Mouse (Mus musculus): ENCODE measurements around the gene Pramel1.
"Not testable (repeated sequence)": the region's sequence is repeated elsewhere in the genome, so short reads cannot be mapped to it uniquely, and the experiment has no call there.

Gene Pramel1

DNA sequence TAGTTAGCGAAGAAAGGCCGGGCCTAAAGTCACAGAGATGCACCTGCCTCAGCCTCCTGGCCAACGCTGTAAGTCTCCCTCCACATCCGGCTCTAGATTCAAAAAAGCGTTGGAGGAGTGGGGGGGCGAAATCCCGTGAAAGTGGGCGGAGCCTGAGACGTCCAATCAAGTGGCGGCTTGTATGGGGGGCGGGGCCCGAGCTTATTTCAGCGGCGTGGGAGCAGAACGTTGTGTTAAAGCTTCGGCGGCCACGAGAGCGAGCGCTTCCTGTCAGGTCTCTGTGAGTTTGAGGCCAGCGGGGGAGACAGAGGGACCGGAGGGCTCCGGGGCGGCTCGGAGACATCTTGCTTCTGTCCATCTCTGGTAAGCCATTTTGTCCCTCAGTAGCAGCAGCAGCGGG lies at the start of gene Pramel1:
TSS of gene Pramel1 (plus strand) at position 248 of the 400 bp plus-strand sequence.
- no peak for DNase-seq (ENCODE audit: inconsistent age in 2 of 2, low spot score in 1 of 2)

DNA sequence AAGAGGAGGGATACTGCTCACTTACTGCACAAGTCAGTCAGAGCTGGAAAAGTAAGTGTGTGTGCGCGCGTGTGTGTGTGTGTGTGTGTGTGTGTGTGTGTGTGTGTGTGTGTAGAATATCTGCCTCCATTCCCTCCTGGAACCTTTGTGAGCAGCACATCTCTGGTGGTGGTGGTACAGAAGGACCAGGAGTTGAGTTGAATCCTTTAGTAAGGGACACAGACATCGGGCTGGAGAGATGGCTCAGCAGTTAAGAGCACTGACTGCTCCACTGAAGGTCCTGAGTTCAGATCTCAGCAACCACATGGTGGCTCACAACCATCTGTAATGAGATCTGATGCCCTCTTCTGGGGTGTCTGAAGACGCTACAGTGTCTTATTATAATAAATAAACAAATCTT lies 48.7 kb upstream of the Pramel1 start:
- not testable (repeated sequence) for DNase-seq (ENCODE audit: inconsistent age in 2 of 2, low spot score in 1 of 2)

DNA sequence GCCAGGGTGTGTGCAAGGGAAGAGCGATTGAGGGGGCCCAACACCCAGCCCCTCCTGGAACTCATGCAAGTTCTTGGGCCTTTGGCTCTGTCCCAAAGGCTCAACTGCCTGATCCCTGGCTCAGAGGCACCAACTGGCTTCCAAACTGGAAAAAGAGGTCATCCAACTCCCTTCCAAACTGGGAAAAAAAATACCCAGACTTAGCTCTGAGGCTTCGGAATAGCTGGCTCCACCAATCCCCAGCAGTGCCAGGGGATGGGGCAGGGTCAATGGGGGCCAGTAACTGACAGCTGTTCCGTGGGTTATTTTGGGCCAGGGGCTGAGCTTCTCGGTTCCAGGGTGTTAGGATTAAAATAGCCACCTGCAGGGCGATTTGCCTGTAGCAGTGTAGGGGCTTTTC lies 45.5 kb upstream of the Pramel1 start:
- no peak for DNase-seq (ENCODE audit: inconsistent age in 2 of 2, low spot score in 1 of 2)

DNA sequence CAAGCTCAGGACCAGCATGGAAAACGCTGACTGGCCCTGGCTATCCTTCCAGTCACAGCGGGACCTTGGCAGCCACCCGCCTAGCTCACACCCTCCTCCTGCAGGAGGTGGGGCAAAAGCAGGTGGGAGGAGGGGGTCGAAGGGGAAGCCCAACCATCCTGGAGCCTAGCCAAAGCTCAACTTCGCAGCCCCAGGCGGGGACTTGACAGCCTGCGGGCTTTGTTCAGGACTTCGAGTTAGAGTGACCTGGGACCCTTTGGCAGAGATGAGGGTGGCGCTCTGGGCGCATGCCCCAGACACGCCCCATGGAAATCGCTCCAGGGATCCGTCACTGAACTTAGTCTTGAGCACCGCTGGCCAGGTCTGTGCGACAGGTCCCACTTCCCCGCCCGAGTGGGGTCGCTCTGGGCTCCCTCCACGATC lies 44.7 kb upstream of the Pramel1 start, which contains the start of gene Lrrc38:
TSS of gene Lrrc38 (plus strand) at position 274 of the 423 bp plus-strand sequence.
- DNase-seq (ENCODE audit: inconsistent age in 2 of 2, low spot score in 1 of 2): peak; percentile 26 to 79

DNA sequence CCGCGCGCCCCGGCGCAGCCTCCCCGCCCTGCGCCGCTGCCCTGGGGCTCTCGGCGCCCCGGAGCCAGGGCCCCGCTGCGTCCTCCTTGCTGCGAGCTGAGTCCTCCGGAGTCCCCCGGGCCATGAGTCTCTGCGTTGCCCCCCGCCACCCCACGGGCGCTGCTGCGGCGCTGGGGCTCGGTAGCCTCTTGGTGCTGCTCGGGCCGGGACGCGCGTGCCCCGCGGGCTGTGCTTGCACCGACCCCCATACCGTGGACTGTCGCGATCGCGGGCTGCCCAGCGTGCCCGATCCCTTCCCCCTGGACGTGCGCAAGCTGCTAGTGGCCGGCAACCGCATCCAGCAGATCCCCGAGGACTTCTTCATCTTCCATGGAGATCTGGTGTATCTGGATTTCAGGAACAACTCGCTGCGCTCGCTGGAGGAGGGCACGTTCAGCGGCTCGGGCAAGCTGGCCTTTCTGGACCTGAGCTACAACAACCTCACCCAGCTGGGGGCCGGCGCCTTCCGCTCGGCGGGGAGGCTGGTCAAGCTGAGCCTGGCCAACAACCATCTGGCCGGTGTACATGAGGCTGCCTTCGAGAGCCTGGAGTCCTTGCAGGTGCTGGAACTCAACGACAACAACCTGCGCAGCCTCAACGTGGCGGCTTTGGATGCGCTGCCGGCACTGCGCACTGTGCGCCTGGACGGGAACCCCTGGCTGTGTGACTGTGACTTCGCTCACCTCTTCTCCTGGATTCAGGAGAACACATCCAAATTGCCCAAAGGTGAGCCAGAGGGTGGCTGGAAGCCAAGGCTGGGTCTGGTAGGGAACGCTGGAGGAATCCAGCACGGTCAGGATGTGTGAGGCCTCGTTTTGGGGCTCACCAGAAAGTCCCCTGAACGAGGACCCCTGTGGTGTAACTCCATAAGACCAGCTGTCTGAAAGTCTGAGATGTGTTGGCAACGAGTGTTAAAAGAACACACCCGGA lies 43.9 kb upstream of the Pramel1 start:
- peak in 1 of 2 experiments; percentile 59 for DNase-seq (ENCODE audit: inconsistent age in 2 of 2, low spot score in 1 of 2)

DNA sequence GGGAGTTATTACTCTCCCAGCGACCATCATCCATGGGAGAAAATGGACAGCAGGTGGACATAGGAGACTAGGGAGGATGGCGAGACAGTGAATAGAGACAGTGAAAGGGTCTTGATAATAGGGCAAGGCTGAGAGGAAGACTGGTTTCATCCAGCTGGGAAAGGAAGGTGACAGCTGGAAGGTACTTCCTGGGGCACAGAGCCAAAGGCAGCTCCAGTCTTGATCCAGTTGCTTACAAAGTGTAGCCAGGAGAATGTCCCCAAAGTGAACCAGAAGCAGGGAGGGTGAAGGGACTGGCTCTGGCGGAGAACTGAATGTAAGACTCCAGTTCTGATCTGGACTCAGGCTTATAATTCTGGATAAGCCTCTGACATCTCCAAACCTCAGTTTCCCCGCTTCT lies 41.9 kb upstream of the Pramel1 start:
- no peak for DNase-seq (ENCODE audit: inconsistent age in 2 of 2, low spot score in 1 of 2)

DNA sequence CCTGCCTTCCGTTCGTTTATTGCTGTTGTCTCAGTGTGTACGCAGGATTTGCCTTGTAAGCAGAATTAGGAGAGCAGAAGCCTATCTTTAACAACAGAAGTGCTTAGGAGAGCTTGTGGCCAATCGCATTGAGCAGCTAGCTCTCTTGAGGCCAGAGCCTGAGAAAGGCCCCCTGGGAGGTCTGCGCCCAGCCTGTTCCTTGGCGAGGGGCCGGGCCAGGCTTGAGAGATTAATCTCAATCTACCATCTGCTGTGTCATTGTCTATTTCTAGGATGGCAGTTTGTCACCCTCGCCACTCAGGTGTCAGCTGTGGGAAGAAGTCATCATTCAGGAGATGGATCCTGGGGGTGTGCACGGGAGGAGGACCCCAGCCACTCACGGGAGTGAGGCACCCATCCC lies 32.7 kb upstream of the Pramel1 start:
- no peak for DNase-seq (ENCODE audit: inconsistent age in 2 of 2, low spot score in 1 of 2)

DNA sequence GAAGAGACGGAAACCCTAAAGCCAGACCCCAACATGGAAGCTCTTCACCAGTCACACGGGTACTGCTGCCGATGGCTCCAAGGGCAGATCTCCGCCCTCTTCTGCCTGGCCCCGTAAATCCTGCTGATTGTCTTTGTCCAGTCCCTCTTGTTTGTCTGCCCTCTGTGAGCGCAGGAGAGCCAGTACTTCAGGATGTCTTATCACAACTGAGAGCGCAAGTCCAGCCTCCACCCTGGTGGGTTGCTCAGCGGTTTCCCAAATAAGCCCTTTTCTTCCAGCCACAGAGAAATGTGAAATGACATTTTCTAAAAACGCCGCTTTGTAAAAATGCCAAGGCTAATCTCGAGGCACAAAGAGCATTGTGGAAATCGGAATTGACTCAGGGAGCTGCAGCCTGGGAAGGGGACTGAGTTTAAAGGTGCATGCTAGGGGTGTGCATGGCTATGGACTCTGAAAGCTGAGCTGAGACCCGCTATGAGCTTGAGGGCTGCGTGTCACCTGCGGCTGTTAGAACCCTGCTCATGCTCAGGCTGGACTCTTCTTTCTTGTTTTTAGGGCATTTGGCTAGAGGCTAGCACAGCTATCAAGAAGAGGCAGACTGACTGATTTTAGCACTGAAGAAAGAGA lies 27.7 kb upstream of the Pramel1 start:
- DNase-seq (ENCODE audit: inconsistent age in 2 of 2, low spot score in 1 of 2): peak; percentile 37 to 82

DNA sequence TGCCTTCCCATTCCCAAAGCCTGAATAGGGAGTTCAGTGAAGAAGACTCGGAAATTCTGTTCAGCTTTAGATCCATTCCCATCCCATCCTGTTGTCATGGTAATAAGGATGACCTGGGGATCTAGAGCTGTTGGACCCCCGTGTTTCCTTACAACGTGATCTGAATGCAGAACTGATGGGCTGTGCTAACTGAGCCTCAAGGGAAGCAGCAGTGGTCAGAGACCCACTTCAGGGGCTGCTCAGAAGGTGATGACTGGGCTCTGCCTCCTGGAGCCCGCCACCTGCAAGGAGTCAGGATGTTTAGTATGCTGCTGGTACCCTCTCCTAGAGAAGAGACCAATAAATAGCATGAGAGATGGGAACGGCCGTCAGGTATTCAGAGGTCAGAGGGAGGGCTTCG lies 14.7 kb upstream of the Pramel1 start:
- no peak for DNase-seq (ENCODE audit: inconsistent age in 2 of 2, low spot score in 1 of 2)

DNA sequence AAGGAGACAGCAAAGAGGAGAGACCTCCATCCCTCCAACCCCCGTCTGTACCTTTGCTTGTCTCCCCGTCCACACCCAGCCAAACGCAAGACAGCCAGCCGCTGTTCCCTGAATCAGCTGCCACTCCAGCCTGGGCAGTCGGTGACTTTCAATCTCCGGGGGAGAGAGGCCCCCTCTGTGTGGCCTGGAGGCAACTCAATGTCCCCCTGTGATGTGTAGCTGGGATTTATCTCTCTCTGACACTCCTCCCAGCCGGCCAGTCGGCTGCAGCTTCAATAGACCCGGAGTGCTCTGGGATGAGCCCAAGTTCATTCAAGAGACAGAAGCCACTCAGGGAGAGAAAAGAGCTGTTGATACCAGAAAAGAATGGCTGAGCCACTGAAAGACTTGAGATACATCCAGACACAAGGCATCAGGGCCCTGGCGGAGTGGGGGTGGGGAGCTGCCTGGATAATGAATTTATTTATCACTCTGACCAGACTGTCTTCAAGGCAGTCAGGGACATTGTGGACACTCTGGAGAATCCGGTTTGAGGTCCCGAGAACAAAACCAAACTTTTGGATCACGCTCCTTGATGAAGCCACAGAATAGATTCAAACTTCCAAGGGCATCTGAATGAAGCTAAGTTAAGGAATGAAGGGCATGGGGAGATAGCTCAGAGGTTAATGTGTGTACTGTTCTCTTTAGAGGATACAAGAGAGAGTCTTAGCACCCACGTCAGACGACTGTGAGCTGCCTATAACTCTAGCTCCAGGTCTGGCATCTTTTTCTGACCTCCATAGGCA lies 14.1 kb upstream of the Pramel1 start:
- peak in 1 of 2 experiments; percentile 56 for DNase-seq (ENCODE audit: inconsistent age in 2 of 2, low spot score in 1 of 2)

DNA sequence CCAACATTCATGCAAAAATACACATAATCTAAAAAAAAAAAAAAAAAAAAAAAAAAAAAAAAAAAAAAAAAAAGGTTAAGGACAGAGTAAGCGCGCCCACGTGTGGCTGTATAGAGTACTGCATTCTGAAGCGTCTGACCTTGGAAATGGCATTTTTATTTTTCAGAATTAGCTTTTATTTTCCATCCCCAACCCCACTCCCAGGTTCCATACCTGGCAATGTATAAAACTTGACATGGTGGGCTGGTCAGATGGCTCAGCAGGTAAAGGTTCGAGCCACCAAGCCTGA lies 13.6 kb upstream of the Pramel1 start:
- peak in 1 of 2 experiments; percentile 69 for DNase-seq (ENCODE audit: inconsistent age in 2 of 2, low spot score in 1 of 2)

DNA sequence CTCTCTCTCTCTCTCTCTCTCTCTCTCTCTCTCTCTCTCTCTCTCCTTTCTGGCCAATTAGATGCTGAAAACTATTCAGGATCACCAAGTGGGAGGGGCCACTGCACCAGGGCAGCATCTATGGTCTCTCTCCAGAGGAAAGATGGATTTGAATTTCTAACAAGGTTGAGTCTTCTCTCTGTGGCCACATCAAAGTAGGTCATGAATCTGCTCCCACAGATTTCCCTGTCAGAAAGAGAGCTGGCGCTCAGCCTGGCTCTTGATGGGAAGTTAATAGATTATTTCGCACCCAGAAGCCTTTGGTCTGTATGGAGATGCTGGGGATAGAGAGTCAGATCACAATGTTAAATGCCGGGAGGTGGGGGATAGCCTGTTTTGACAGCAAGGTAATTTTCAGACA lies 12.1 kb upstream of the Pramel1 start:
- no peak for DNase-seq (ENCODE audit: inconsistent age in 2 of 2, low spot score in 1 of 2)

DNA sequence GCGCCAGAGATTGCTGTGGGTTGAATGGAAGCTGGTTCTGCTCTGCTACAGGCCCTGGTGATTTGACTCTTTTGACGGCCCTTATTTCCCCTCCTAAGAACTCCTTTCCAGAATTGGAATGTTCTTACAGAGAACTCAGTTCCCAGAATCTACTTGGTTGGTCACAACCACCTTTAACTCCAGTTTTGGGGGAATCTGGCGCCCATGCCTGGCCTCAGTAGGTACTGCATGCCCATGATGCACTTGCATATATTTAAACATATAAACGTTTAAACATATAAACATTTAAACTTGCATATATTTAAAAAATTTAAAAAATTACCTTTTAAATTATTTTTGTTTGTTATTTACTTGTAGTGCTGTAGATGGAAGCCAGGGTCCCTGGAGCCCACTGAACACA lies 10.6 kb upstream of the Pramel1 start:
- DNase-seq (ENCODE audit: inconsistent age in 2 of 2, low spot score in 1 of 2): no peak

DNA sequence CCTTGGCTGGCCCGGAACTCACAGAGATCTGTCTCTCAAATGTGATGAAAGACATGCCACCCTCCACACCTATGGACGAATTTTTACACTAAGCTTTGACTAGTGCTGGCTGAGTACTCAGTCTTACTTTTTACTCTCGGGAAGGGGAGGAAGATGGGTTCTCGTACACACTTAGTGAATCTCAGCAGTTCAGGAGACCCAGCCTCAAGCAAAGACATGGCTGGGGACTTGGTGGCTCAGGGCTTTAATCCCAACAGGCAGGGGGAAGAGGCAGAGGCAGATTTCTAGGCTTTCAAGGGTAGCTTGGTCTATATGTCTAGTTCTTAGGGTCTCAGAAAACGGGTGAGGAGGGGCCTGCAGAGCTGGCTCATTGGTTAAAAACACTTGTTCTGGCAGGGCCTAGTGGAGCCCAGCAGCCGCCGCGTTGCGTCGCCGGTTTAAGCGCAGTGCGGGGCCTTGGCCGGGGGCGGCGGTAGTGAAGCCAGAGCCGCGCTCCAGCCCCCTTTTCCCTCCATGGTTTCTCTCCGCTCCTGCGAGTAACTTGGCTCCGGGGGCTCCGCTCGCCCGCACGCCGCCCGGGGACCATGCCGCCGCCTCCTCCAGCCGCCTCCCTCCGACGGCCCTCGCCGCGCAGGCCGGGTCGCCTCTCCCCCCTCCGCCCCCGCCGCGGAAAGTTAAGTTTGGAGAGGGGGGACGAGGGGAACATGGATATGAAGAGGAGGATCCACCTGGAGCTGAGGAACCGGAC lies 5.1 kb upstream of the Pramel1 start:
- DNase-seq (ENCODE audit: inconsistent age in 2 of 2, low spot score in 1 of 2): peak; percentile 33 to 70

DNA sequence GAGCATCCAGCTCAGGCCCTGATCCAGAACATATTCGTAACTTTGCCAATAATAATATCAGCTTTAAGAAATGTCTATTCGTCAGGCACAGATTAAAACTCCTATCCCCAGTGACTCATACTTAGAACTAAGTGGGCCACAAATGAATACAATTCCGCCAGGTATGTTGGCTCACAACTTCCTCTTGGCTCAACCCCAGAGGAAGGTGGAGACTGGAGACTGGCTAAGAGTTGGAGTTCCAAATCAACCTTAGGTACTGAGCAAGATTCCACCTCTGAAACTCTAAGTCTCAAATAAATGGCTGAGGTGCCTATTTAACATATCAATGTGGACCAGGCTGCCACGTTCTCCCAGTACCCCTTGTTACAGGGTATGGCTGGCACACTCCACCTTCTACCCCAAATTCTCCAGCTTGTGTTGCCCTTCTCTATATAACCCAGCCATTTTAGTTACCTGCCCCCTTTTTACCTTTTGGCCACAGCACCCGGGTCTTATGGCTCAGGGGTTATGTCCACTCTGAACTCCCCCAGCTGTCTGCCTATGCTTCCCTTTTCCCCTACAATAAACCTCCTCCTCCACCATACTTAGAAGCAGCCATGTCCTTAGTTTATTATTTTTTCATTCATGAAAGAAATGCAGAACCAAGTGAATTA lies 17.5 kb downstream of the Pramel1 start:
- peak; percentile 17 to 57 for DNase-seq (ENCODE audit: inconsistent age in 2 of 2, low spot score in 1 of 2)

DNA sequence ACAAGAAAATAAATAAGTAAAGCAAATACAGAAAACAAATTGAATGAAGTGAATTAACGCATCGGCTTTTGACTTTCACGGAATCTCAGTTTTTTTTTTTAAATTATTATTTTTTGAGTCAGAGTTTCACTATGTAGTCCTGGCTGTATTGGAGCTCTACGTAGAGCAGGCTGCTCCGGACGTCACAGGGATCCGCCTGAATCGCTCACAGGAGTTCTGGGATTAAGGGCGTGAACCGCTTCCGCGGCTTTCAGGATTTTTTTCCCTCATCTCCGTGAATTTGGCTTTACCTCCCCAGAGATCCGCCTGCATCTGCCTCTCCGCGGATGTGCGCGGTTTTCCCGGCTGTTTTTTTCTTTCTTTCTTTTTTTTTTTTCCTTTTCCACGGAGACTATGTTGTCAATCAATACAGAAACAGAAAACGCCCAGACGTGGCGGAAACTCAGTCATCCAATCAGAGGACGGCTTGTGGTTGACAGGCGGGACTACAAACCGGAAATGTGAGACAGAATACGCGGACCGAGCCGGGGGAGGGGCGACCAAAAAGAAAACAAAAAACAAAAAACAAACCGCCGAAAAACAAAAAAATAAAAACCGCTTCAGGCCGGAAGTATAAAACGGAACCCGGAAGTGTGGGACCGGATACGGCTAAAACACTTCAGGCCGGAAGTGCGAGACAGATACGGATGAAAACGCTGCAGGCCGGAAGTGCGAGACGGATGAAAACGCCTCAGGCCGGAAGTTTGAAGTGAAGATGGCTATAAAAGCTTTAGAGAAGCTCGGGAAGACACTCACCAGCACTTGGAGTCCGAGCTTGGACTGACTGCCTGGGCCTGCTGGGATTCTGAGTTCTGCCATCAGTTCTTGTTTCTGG lies 18.2 kb downstream of the Pramel1 start, which contains the start of gene Pramef8:
TSS of gene Pramef8 (plus strand) at position 208 of the 874 bp plus-strand sequence.
- DNase-seq (ENCODE audit: inconsistent age in 2 of 2, low spot score in 1 of 2): peak; percentile 92 to 99

DNA sequence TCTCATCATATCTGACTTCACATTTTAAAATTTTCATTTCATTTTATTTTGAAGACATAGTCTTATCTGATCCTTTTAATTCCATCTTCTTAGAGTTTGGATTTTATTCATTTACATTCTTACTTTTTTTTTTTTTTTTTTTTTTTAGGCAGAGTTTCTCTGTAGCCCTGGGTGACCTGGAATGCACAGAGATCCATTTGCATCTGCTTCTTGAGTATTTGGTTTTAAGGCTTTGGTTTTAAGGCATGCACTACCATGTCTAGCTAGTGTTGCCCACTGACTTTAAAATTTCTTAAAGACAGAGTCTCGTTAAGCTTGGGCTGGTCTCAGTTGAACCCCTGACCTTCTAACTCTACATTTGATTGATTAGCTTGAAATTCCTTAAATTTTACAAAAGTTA lies 19.4 kb downstream of the Pramel1 start:
- DNase-seq (ENCODE audit: inconsistent age in 2 of 2, low spot score in 1 of 2): no peak

DNA sequence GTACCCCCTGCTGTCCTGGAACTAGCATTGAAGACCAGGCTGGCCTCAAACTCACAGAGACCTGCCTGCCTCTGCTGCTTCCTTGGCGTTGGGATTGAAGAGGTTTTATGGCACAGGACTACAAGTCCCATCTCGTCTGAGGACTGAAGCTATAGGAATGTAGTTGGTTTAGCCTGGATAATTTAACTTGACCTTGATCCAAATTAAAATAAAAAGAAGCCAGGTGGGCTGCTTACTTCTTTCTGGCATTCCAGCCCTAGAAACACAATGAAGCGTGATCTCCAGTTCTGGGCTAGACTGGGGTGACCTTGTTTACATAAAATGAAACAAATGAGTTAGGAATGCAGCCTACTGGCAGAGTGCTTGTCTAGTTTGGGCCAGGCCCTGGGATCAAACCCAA lies 19.9 kb downstream of the Pramel1 start:
- peak in 1 of 2 experiments; percentile 25 for DNase-seq (ENCODE audit: inconsistent age in 2 of 2, low spot score in 1 of 2)

DNA sequence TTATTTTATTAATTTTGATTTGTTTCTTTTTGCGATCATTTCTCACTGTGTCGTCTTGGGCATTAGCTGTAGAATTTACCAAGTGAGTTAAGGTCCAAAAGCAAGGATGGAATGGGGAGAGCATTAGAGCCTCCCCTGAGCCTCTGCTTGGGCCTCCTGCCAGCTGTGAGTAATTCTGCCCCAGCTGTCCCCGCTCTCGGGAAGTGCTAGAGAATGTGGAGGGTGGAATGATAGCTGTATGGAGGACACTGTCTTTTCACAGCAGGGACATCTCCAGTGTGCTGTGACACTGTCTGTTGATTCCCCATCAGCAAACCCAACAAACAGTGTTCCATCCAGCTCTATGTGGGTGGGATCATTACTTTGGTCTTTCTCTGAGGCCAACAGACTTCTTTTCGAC lies 32.5 kb downstream of the Pramel1 start:
- not testable (repeated sequence) for DNase-seq (ENCODE audit: inconsistent age in 2 of 2, low spot score in 1 of 2)

Measured in adrenal gland, adult (tissue).